Mouse (Mus musculus): Measurements from ENCODE around the gene Aqp6. TPM values are rescaled to one million over a fixed set of nuclear protein-coding genes. Genes with fewer than 3 reads are reported as not detected.

Aqp6 gene
- polyA plus RNA-seq, 1 experiment from 2014 or later = not detected

GRCm38 (mm10) chr15:99583463-99584344 is 17.5 kb upstream of the Aqp6 start:
- 3% methylated on average over 54 of the region's 54 CpGs for WGBS
- H3K9ac ChIP-seq (ENCODE audit: low read length) = peak overlapping the region; percentile 49
- peak overlapping the region; percentile 55 for H3K4me2 ChIP-seq (ENCODE audit: low read depth, low read length)
- ATAC-seq (ENCODE audit: low read depth) = peak; percentile 63
- H3K9me3 ChIP-seq (ENCODE audit: control insufficient read depth, low read length) = no peaks in the 10 kb centered on the region
- peaks cover 75% of the 10 kb centered on the region for H3K27me3 ChIP-seq (ENCODE audit: control insufficient read depth, insufficient read depth, low read depth, low read length)
- H3K36me3 ChIP-seq (ENCODE audit: control insufficient read depth, insufficient read depth, low read length) = no peaks in the 10 kb centered on the region
- peak overlapping the region; percentile 37 for H3K4me3 ChIP-seq (ENCODE audit: low read length)
- peaks cover 14% of the 10 kb centered on the region for H3K4me1 ChIP-seq (replicated peaks; ENCODE audit: control insufficient read depth, insufficient read depth, low read length)
- no peak overlapping the region for H3K27ac ChIP-seq (ENCODE audit: low read length)

GRCm38 (mm10) chr15:99584407-99585202 is 16.6 kb upstream of the Aqp6 start:
- no peaks in the 10 kb centered on the region for H3K36me3 ChIP-seq (ENCODE audit: control insufficient read depth, insufficient read depth, low read length)
- H3K9me3 ChIP-seq (ENCODE audit: control insufficient read depth, low read length) = no peaks in the 10 kb centered on the region
- H3K27ac ChIP-seq (ENCODE audit: low read length) = no peak overlapping the region
- peak overlapping the region; percentile 37 for H3K4me3 ChIP-seq (ENCODE audit: low read length)
- H3K4me1 ChIP-seq (replicated peaks; ENCODE audit: control insufficient read depth, insufficient read depth, low read length) = peaks cover 14% of the 10 kb centered on the region
- ATAC-seq (ENCODE audit: low read depth) = peak; percentile 65
- peak overlapping the region; percentile 49; the same call in 1 of the 2 replicates for H3K9ac ChIP-seq (ENCODE audit: low read length)
- H3K4me2 ChIP-seq (ENCODE audit: low read depth, low read length) = peak overlapping the region; percentile 55
- WGBS = 2% methylated on average over 24 of the region's 24 CpGs
- H3K27me3 ChIP-seq (ENCODE audit: control insufficient read depth, insufficient read depth, low read depth, low read length) = peaks cover 80% of the 10 kb centered on the region

- 47% methylated on average over 6 of the region's 6 CpGs for WGBS
These were observed 15.5 kb upstream of the Aqp6 start for GRCm38 (mm10) chr15:99585741-99586140.

GRCm38 (mm10) chr15:99586525-99586924 is 14.7 kb upstream of the Aqp6 start:
- WGBS = 90% methylated on average over 3 of the region's 3 CpGs
- peaks cover 90% of the 10 kb centered on the region for H3K27me3 ChIP-seq (ENCODE audit: control insufficient read depth, insufficient read depth, low read depth, low read length)
- no peak for ATAC-seq (ENCODE audit: low read depth)

More at GRCm38 (mm10) chr15:99585741-99586140, 15.5 kb upstream of the Aqp6 start:
- Histone ChIP-seq H3K9me3 (ENCODE audit: control insufficient read depth, low read length) (no peaks in the 10 kb centered on the region), H3K4me2 (ENCODE audit: low read depth, low read length) (no peak overlapping the region), H3K4me1 (replicated peaks; ENCODE audit: control insufficient read depth, insufficient read depth, low read length) (peaks cover 17% of the 10 kb centered on the region), H3K27ac (ENCODE audit: low read length) (no peak overlapping the region), H3K9ac (ENCODE audit: low read length) (no peak overlapping the region), H3K27me3 (ENCODE audit: control insufficient read depth, insufficient read depth, low read depth, low read length) (peaks cover 89% of the 10 kb centered on the region), H3K4me3 (ENCODE audit: low read length) (no peak overlapping the region), H3K36me3 (ENCODE audit: control insufficient read depth, insufficient read depth, low read length) (no peaks in the 10 kb centered on the region)
- ATAC-seq (ENCODE audit: low read depth) = no peak

DNA sequence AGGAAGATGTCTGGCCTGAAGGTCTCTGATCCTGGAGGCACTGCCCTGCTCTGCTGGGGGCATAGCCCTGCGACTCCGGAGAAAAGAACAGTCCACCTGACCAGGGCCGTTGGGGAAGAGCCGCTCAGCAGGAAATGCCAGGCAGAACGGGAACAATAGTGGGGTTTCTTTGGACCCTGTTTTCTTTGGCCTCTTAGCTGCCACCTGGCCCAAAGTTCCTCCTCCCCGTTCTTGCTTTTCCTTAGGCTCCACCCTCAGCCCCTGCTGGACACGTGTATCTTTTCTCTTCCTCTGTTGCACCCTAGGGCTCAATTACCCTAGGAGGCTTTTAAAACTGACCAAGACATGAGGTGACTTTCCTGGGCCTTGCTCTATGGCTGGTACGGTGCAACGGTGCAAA is 12.0 kb upstream of the Aqp6 start:
- no peaks in the 10 kb centered on the region for H3K36me3 ChIP-seq (ENCODE audit: control insufficient read depth, insufficient read depth, low read length)
- ATAC-seq (ENCODE audit: low read depth) = no peak
- H3K27me3 ChIP-seq (ENCODE audit: control insufficient read depth, insufficient read depth, low read depth, low read length) = peaks cover 93% of the 10 kb centered on the region
- H3K27ac ChIP-seq (ENCODE audit: low read length) = no peak overlapping the region
- WGBS = 7% methylated on average over 9 of the region's 9 CpGs
- H3K4me2 ChIP-seq (ENCODE audit: low read depth, low read length) = no peak overlapping the region
- no peaks in the 10 kb centered on the region for H3K9me3 ChIP-seq (ENCODE audit: control insufficient read depth, low read length)
- no peak overlapping the region for H3K4me3 ChIP-seq (ENCODE audit: low read length)
- H3K4me1 ChIP-seq (replicated peaks; ENCODE audit: control insufficient read depth, insufficient read depth, low read length) = peaks cover 12% of the 10 kb centered on the region
- no peak overlapping the region for H3K9ac ChIP-seq (ENCODE audit: low read length)

More at GRCm38 (mm10) chr15:99586525-99586924, 14.7 kb upstream of the Aqp6 start:
- no peaks in the 10 kb centered on the region for H3K9me3 ChIP-seq (ENCODE audit: control insufficient read depth, low read length)
- H3K4me2 ChIP-seq (ENCODE audit: low read depth, low read length) = no peak overlapping the region
- peaks cover 17% of the 10 kb centered on the region for H3K4me1 ChIP-seq (replicated peaks; ENCODE audit: control insufficient read depth, insufficient read depth, low read length)
- no peak overlapping the region for H3K4me3 ChIP-seq (ENCODE audit: low read length)
- no peak overlapping the region for H3K9ac ChIP-seq (ENCODE audit: low read length)
- H3K36me3 ChIP-seq (ENCODE audit: control insufficient read depth, insufficient read depth, low read length) = no peaks in the 10 kb centered on the region
- H3K27ac ChIP-seq (ENCODE audit: low read length) = no peak overlapping the region

GRCm38 (mm10) chr15:99589704-99590103 is 11.5 kb upstream of the Aqp6 start:
- Histone ChIP-seq H3K9me3 (ENCODE audit: control insufficient read depth, low read length) (no peaks in the 10 kb centered on the region), H3K4me2 (ENCODE audit: low read depth, low read length) (no peak overlapping the region), H3K4me1 (replicated peaks; ENCODE audit: control insufficient read depth, insufficient read depth, low read length) (peaks cover 7% of the 10 kb centered on the region), H3K27me3 (ENCODE audit: control insufficient read depth, insufficient read depth, low read depth, low read length) (peaks cover 91% of the 10 kb centered on the region), H3K27ac (ENCODE audit: low read length) (no peak overlapping the region), H3K36me3 (ENCODE audit: control insufficient read depth, insufficient read depth, low read length) (no peaks in the 10 kb centered on the region), H3K4me3 (ENCODE audit: low read length) (no peak overlapping the region), H3K9ac (ENCODE audit: low read length) (no peak overlapping the region)
- WGBS = 24% methylated on average over 7 of the region's 7 CpGs
- ATAC-seq (ENCODE audit: low read depth) = no peak

GRCm38 (mm10) chr15:99590429-99591084 is 10.6 kb upstream of the Aqp6 start, which contains the start of gene Aqp5:
TSS of gene Aqp5 (plus strand) at chr15:99590782.
- Histone ChIP-seq H3K4me3 (ENCODE audit: low read length) (peak within 1 kb of the TSS; percentile 47), H3K4me2 (ENCODE audit: low read depth, low read length) (peak within 1 kb of the TSS; percentile 60), H3K36me3 (ENCODE audit: control insufficient read depth, insufficient read depth, low read length) (no peaks in the 10 kb centered on the region), H3K9me3 (ENCODE audit: control insufficient read depth, low read length) (no peaks in the 10 kb centered on the region), H3K9ac (ENCODE audit: low read length) (peak within 1 kb of the TSS; percentile 39), H3K27me3 (ENCODE audit: control insufficient read depth, insufficient read depth, low read depth, low read length) (peaks cover 87% of the 10 kb centered on the region), H3K27ac (ENCODE audit: low read length) (no peak within 1 kb of the TSS), H3K4me1 (replicated peaks; ENCODE audit: control insufficient read depth, insufficient read depth, low read length) (peaks cover 6% of the 10 kb centered on the region; the same call in 1 of the 2 replicates)
- peak; percentile 62; the same call in 1 of the 2 replicates for ATAC-seq (ENCODE audit: low read depth)
- WGBS = 3% methylated on average over 49 of the region's 83 CpGs

DNA sequence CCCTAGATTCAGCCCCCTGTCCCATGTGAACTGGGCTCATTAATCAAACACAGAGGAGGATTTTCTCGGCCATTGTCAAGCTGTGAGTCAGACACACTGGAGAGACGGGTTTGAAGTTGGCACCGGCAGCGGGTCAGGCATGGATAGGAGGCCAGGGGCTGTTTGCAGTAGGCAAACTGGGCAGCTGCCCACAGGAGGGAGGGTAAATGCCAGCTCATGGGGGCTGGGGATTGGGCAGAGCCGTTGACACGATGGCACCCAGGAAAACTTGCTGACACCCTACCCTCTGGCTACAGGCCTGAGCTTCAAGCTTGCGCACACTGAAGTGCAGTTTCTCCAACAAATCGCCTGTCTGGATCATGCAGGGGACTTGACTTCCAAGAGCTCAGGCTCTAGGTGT is 9.0 kb upstream of the Aqp6 start:
- no peak overlapping the region for H3K9ac ChIP-seq (ENCODE audit: low read length)
- 62% methylated on average over 8 of the region's 8 CpGs for WGBS
- peaks cover 13% of the 10 kb centered on the region for H3K4me1 ChIP-seq (replicated peaks; ENCODE audit: control insufficient read depth, insufficient read depth, low read length)
- H3K36me3 ChIP-seq (ENCODE audit: control insufficient read depth, insufficient read depth, low read length) = no peaks in the 10 kb centered on the region
- no peak overlapping the region for H3K4me3 ChIP-seq (ENCODE audit: low read length)
- peaks cover 79% of the 10 kb centered on the region for H3K27me3 ChIP-seq (ENCODE audit: control insufficient read depth, insufficient read depth, low read depth, low read length)
- ATAC-seq (ENCODE audit: low read depth) = no peak
- no peak overlapping the region for H3K27ac ChIP-seq (ENCODE audit: low read length)
- H3K4me2 ChIP-seq (ENCODE audit: low read depth, low read length) = no peak overlapping the region
- no peaks in the 10 kb centered on the region for H3K9me3 ChIP-seq (ENCODE audit: control insufficient read depth, low read length)
